Mouse (Mus musculus) testis, adult 2 months (tissue): ENCODE measurements around the gene Itpkb.

Experiments used
- CTCF ChIP-seq: fragments of 200-500 bp; IDR thresholded peaks from 2 replicates; pipeline ENCODE4 v1.5.1; 2012; ENCODE audit warnings: low read depth, mild to moderate bottlenecking, inconsistent platforms, low read length, moderate library complexity; ENCODE audit not compliant: control insufficient read depth, insufficient read depth, insufficient replicate concordance
- POLR2A ChIP-seq: fragments of 200-500 bp; IDR thresholded peaks from 2 replicates; pipeline ENCODE4 v1.6.1; 2012; ENCODE audit warnings: low read depth, mild to moderate bottlenecking, inconsistent platforms, low read length, moderate library complexity; ENCODE audit not compliant: control insufficient read depth

- TF ChIP-seq POLR2A, result no peak
- TF ChIP-seq CTCF, result no peak
Measured at GRCm38 (mm10) chr1:180317450-180317849, 12.8 kb upstream of the Itpkb start.
